Mouse (Mus musculus) intestine, postnatal 0 days (tissue): ENCODE measurements around the gene Prkcsh. TPM values are rescaled to one million over a fixed set of nuclear protein-coding genes. Genes with fewer than 3 reads are reported as not detected.

Source experiments
- ATAC-seq: fragments of 200-750 bp; cut with Nextera tagmentation; 2 replicates; pipeline ENCODE4 v1.8.0; 2017; ENCODE audit warnings: mild to moderate bottlenecking, moderate TSS enrichment, moderate library complexity
- H3K27ac ChIP-seq: fragments of 300-500 bp; sonication (generic); 2 replicates; pipeline ENCODE4 v1.5.1; 2014; ENCODE audit warnings: mild to moderate bottlenecking, low read depth, low read length, moderate library complexity
- H3K27me3 ChIP-seq: fragments of 300-500 bp; sonication (generic); replicated peaks from 2 replicates; pipeline ENCODE4 v1.6.1; 2014; ENCODE audit warnings: low read length, mixed read lengths; ENCODE audit not compliant: control insufficient read depth, insufficient read depth
- H3K36me3 ChIP-seq: fragments of 300-500 bp; sonication (generic); 2 replicates; pipeline ENCODE4 v1.6.1; 2014; ENCODE audit warnings: mild to moderate bottlenecking, moderate library complexity; ENCODE audit not compliant: control insufficient read depth, insufficient read depth
- H3K4me1 ChIP-seq: fragments of 300-500 bp; sonication (generic); replicated peaks from 2 replicates; pipeline ENCODE4 v1.6.1; 2014; ENCODE audit warnings: antibody characterized with exemption, low read length, mixed read lengths; ENCODE audit not compliant: control insufficient read depth, insufficient read depth
- H3K4me2 ChIP-seq: fragments of 300-500 bp; sonication (generic); replicated peaks from 2 replicates; pipeline ENCODE4 v1.6.1; 2014; ENCODE audit warnings: low read depth, mild to moderate bottlenecking, moderate library complexity
- H3K4me3 ChIP-seq: fragments of 300-500 bp; sonication (generic); 2 replicates; pipeline ENCODE4 v1.5.1; 2014; ENCODE audit warnings: low read depth, low read length
- H3K9ac ChIP-seq: fragments of 300-500 bp; sonication (generic); 2 replicates; pipeline ENCODE4 v1.6.1; 2014; ENCODE audit warnings: mild to moderate bottlenecking, low read depth, low read length
- H3K9me3 ChIP-seq: fragments of 300-500 bp; sonication (generic); 2 replicates; pipeline ENCODE4 v1.6.1; 2016; ENCODE audit warnings: mixed run types; ENCODE audit not compliant: control insufficient read depth
- CTCF ChIP-seq: sonication (generic); IDR thresholded peaks from 2 replicates; pipeline ENCODE4 v1.5.1; 2016; ENCODE audit warnings: low read depth, mild to moderate bottlenecking, control low read depth, antibody characterized with exemption, moderate library complexity
- WGBS: fragments of 180-500 bp; shearing (Covaris S2); extraction: QIAGEN DNeasy Blood & Tissue Kit; methylation state at CpG from one replicate; pipeline ENCODE4 v1.1.7; 2014; 5-methylcytosine and 5-hydroxymethylcytosine counted together
- polyA plus RNA-seq: library from polyadenylated mRNA; unstranded; fragments of >200 nt; fragmentation: Nextera tagmentation; extraction: Ambion mirVana; gene quantifications from 2 replicates; pipeline ENCODE4 v1.2.1, GENCODE M21; 2015

Gene Prkcsh
- polyA plus RNA-seq, 1 experiment from 2014 or later, result 104 TPM

DNA sequence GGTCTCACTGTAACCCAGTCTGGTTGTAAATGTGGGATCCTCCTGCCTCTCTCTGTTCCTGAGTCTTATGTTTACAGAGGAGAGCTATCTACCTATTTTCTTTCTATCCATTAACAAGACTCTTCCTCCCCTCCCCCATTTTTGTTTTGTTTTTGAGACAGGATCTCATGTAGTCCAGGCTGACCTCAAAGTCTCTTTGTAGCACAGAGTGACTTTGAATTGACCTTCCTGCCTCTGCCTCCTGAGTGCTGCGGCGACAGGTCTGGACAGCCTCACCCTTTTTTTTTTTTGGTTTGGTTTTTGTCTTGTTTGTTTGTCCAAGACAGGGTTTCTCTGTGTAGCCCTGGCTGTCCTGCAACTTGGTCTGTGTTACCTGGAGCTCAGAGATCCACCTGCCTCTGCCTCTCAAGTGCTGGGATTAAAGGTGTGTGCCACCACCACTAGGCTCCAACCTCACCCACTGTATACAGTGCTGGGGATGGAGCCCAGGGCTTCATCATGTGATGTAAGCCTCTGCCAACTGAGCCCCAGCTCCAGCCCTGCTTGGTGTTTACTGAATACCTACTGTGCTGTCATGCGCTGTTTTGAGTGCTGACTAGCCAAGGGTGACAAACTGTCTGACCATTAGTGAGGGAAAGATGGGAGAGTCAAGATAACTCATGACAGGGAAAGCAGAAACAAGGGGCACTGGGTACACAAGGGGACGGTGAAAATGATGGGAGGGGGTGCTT, 24.0 kb upstream of the Prkcsh start:
- no peaks in the 10 kb centered on the region for H3K27me3 ChIP-seq
- no peak overlapping the region for H3K4me3 ChIP-seq
- no peaks in the 10 kb centered on the region for H3K36me3 ChIP-seq
- no peak overlapping the region for H3K27ac ChIP-seq
- no peaks in the 10 kb centered on the region for H3K4me1 ChIP-seq
- 0 out of 2 replicates have a peak, but pooled peaks have one; percentile 8 for ATAC-seq
- WGBS, result 92% methylated on average over 4 of the region's 4 CpGs
- H3K9me3 ChIP-seq, result no peaks in the 10 kb centered on the region
- no peak overlapping the region for H3K9ac ChIP-seq
- no peak for TF ChIP-seq CTCF
- H3K4me2 ChIP-seq, result no peak overlapping the region

DNA sequence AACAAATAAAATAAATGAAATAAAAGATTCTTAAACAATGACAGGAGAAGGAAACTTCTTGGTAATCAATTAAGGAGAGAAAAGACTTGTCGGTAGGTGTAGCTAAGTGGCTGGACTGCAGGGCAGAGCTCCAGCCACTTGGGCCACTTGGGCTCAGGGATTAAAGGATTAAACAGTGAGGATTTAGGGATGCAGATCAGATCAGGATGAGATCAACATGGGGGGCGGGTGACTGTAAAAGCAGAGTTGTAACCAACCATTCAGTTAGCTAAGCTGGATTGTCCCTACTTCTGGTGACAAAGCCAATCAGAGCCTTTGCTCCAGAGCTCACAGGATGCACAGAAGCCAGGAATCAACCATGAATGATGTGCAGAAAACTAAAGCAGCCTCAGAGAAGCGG, 18.7 kb upstream of the Prkcsh start:
- H3K4me1 ChIP-seq, result no peaks in the 10 kb centered on the region; the same call in 1 of the 2 replicates
- whole genome bisulfite sequencing, result 48% methylated on average over 3 of the region's 3 CpGs
- no peak for ATAC-seq
- no peaks in the 10 kb centered on the region for H3K9me3 ChIP-seq
- H3K4me3 ChIP-seq, result no peak overlapping the region
- no peak overlapping the region for H3K27ac ChIP-seq
- no peaks in the 10 kb centered on the region for H3K36me3 ChIP-seq
- peaks cover 15% of the 10 kb centered on the region for H3K27me3 ChIP-seq
- H3K9ac ChIP-seq, result no peak overlapping the region
- no peak overlapping the region for H3K4me2 ChIP-seq
- no peak for TF ChIP-seq CTCF

DNA sequence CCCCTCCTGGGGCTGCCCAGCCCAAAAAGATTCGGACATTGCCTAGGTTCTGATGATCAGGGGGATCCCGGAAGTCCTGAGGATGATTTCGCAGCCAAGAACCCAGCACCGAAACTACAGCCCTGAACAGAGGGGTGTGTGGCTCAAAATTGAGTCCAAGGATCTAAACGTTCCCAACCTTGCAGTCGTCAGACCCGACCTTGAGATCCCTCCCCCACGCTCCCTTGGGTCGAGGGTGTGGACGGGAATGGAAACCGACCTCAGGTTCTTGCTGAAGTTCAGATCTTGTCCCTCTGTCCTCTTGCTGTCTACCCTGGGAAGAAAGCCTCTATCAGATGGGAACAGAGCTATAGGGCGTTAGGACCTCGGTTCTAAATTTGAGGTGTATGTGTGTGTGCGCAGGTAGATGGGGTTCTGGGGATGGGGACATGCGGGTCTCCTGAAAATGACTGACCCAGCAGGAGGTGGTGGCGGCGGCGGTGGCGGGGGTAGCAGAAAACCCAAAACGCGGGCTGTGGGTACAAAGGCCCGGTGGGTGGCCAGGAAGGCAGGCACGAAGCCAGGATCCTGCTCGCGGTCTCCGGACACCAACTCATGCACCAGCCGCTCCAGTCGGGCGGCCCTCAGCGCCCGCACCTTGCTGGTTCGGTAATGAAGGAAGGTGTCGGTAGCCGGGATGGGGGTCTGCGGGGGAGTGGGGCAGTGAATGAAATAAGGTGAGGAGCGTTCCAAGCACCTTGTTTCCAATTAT, 14.8 kb upstream of the Prkcsh start:
- H3K27me3 ChIP-seq, result peaks cover 44% of the 10 kb centered on the region
- H3K4me3 ChIP-seq, result peak overlapping the region; percentile 52
- no peaks in the 10 kb centered on the region; the same call in 1 of the 2 replicates for H3K4me1 ChIP-seq
- H3K4me2 ChIP-seq, result peak overlapping the region; percentile 82
- WGBS, result 11% methylated on average over 36 of the region's 36 CpGs
- no peaks in the 10 kb centered on the region for H3K36me3 ChIP-seq
- H3K27ac ChIP-seq, result no peak overlapping the region
- no peak for ATAC-seq
- no peak overlapping the region for H3K9ac ChIP-seq
- no peak for TF ChIP-seq CTCF
- H3K9me3 ChIP-seq, result no peaks in the 10 kb centered on the region

DNA sequence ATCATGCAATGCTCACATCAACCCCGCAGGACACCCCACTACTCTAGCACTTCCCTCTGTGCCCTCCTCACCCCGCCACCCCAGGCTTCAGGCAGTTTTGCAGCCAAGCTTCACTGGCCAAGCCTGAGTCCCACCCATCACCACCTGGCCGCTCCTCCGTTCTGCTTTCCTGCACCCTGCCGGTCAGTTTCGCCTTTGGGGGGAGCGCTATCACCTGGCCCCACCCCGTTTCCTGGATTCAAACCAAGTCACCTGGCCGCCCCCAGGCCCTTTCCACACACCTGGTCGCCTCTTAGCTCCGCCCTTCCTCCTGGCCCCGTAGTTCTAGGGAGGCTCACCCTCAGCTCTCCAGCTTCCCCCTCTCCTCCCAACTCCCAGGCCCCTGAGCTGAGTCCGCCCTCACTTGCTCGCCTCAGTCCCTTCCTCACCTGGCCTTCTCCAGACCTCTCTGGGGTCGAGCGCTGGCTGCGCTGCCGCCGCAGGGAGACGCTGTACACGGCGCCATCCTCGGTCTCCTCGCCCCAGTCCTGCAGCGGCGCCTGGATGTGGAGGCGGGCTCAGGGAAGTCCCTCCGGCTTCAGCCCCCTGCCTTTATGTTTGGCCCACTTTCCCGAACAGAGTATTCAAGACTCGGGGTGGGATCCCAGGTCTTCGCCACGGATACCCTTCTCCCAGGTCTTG, 14.0 kb upstream of the Prkcsh start:
- Histone ChIP-seq H3K36me3 (no peaks in the 10 kb centered on the region), H3K4me1 (no peaks in the 10 kb centered on the region; the same call in 1 of the 2 replicates), H3K9me3 (no peaks in the 10 kb centered on the region), H3K27ac (no peak overlapping the region), H3K4me3 (peak overlapping the region; percentile 52), H3K27me3 (peaks cover 44% of the 10 kb centered on the region), H3K9ac (peak overlapping the region; percentile 17; the same call in 1 of the 2 replicates), H3K4me2 (peak overlapping the region; percentile 82)
- ATAC-seq, result 0 out of 2 replicates have a peak, but pooled peaks have one; percentile 26
- WGBS, result 2% methylated on average over 32 of the region's 32 CpGs
- peak; percentile 23 for TF ChIP-seq CTCF

DNA sequence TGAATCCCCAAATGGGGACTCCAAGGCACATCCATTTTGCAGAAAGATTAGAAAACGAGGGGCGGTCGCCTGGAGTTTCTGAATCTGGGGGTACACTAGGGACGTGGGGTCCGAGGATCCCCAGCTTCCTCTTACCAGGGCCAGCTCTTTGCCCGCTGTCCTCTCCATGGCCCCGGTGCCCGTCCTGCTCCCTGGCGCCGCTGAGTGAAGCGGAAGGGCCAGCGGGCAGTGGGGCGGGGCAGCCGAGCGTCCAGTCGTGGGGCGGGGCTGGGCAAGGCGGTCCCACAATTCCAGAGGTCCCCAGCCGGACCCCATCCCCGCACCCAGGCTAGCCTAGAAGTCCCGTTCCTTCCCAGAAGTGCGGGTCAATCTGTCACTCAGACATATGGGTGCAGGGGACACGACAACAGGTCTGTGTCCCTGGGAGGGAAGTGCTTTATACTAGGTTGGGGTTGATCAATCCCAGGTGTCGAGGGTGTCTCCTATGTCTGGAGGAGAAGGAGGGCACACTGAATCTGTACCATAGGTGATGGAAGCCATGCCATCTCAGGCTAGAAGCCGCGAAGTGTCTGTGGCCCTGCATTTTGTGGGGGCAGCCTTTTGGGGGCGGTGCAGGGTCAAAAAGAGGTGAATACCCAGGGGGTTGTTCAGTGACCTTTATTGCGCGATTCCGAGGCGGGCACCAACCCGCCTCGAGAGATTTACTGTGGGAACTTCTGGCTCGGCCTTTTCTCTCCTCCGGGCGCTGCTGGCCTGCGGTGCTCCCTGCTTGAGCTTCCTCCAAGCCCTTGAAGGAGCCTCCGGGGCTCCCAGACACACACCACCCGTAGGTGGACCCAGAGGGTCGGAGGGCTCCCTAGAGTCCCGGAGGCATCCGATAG, 13.1 kb upstream of the Prkcsh start, which contains the start of gene Rgl3:
TSS of gene Rgl3 (minus strand) at position 217 of the 881 bp plus-strand sequence.
- peaks cover 44% of the 10 kb centered on the region for H3K27me3 ChIP-seq
- H3K9ac ChIP-seq, result peak within 1 kb of the TSS; percentile 17; the same call in 1 of the 2 replicates
- H3K4me2 ChIP-seq, result peak within 1 kb of the TSS; percentile 82
- no peaks in the 10 kb centered on the region; the same call in 1 of the 2 replicates for H3K4me1 ChIP-seq
- no peak; the same call in 1 of the 2 replicates for TF ChIP-seq CTCF
- ATAC-seq, result 0 out of 2 replicates have a peak, but pooled peaks have one; percentile 17
- H3K27ac ChIP-seq, result no peak within 1 kb of the TSS
- H3K4me3 ChIP-seq, result peak within 1 kb of the TSS; percentile 52
- WGBS, result 3% methylated on average over 42 of the region's 42 CpGs
- H3K9me3 ChIP-seq, result no peaks in the 10 kb centered on the region
- H3K36me3 ChIP-seq, result no peaks in the 10 kb centered on the region
